Mouse (Mus musculus): ENCODE measurements around the gene Klhl29.

GRCm38 (mm10) chr12:5303100-5303499 lies 72.4 kb downstream of the Klhl29 start:
- no peak for TF ChIP-seq CTCF (IDR thresholded peaks at IDR 0.05; ENCODE audit: control insufficient read depth, insufficient read depth, insufficient read length)
- no peak for TF ChIP-seq USF1 (IDR thresholded peaks at IDR 0.05; ENCODE audit: low read depth)
- no peak for TF ChIP-seq CEBPB (IDR thresholded peaks at IDR 0.05; ENCODE audit: low read depth)
- TF ChIP-seq MAX (IDR thresholded peaks at IDR 0.05), result no peak

All from C2C12 (cell line).